Mouse (Mus musculus) G1E (cell line): Measurements from ENCODE around the gene Tmem62.

Source experiments
- CTCF ChIP-seq: IDR thresholded peaks from 2 replicates; pipeline ENCODE4 v1.5.1; 2012; ENCODE audit warnings: low read depth, low read length, inconsistent platforms, mixed read lengths
- GATA1 ChIP-seq: IDR thresholded peaks from 2 replicates; pipeline ENCODE4 v1.6.1; 2012; ENCODE audit warnings: borderline replicate concordance, low read length, inconsistent platforms, mixed read lengths

DNA sequence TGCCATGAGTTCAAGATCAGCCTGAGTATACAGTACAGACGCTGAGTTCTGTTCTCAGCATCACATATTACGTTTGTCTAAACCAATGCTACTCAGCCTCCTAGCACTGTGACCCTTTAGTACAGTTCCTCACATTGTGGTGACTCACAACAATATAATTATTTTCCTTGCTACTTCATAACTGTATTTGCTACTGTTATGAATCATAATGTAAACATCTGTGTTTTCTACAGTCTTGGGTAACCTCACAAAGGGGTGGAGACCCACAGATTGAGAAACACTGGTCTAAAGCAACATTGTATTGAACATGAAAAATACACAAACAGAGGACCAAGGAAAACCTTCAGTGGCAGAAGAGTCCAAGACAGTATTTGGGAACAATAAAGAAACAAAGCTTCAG lies 17.5 kb upstream of the Tmem62 start:
- TF ChIP-seq CTCF (no peak), GATA1 (no peak)
